ENCODE assay signal across 10 mouse cellular contexts in the genomic region with DNA sequence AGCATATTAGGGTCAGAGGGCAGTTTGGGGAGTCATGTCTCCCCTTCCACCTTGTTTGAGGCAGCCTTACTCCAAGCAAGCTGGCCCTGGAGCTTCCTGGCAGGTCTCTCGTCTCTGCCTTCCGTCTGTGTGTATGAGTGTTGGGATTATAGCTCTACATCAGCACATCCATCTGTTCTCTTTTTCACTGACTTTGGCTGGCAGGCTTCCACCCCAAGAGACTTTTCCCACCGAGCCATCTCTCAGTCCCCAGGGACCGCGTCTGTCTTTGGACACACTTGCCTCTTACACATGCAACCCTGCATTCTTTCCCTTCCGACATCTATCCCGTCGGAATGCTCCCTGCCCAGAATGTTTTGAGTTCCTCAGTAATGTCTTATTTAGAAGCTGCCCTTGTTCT.
DNase-seq lines count a peak whose midpoint lies in the region; ATAC-seq and TF ChIP-seq lines count a peak whose summit lies in the region.
"Had no signal": no experiment of that assay in that cellular context is flagged by ENCODE, and none has a peak within 500 bp of the region (broad histone marks: within the 10 kb centered on the region; RNA-seq: fewer than 3 reads in every experiment).

No protein-coding gene starts in this region.

- no peak overlapping the region for H3K4me3 ChIP-seq in intestine, embryonic 15.5 days (replicated peaks)
- H3K4me3 ChIP-seq in intestine, postnatal 0 days (ENCODE audit: low read depth, low read length) = no peak overlapping the region
- H3K4me3 ChIP-seq: embryonic facial prominence, embryonic 13.5 days; limb, embryonic 13.5 days had no signal

- no peak overlapping the region for H3K9ac ChIP-seq in intestine, embryonic 15.5 days
- no peak overlapping the region for H3K9ac ChIP-seq in intestine, postnatal 0 days (ENCODE audit: low read depth, low read length)
- H3K9ac ChIP-seq: embryonic facial prominence, embryonic 13.5 days; limb, embryonic 13.5 days had no signal

- no peaks in the 10 kb centered on the region for H3K27me3 ChIP-seq in intestine, embryonic 15.5 days (replicated peaks)
- no peaks in the 10 kb centered on the region for H3K27me3 ChIP-seq in intestine, postnatal 0 days (replicated peaks; ENCODE audit: control insufficient read depth, insufficient read depth, low read length)
- H3K27me3 ChIP-seq: embryonic facial prominence, embryonic 13.5 days had no signal

- no peaks in the 10 kb centered on the region for H3K9me3 ChIP-seq in intestine, embryonic 15.5 days
- H3K9me3 ChIP-seq in intestine, postnatal 0 days (ENCODE audit: control insufficient read depth) = no peaks in the 10 kb centered on the region
- H3K9me3 ChIP-seq: embryonic facial prominence, embryonic 13.5 days; limb, embryonic 13.5 days had no signal

- TF ChIP-seq CTCF in intestine, postnatal 0 days (IDR thresholded peaks at IDR 0.05; ENCODE audit: low read depth) = no peak

- no peaks in the 10 kb centered on the region for H3K36me3 ChIP-seq in intestine, embryonic 15.5 days
- no peaks in the 10 kb centered on the region for H3K36me3 ChIP-seq in intestine, postnatal 0 days (ENCODE audit: control insufficient read depth, insufficient read depth)
- H3K36me3 ChIP-seq: embryonic facial prominence, embryonic 13.5 days; limb, embryonic 13.5 days had no signal

- no peak overlapping the region for H3K4me2 ChIP-seq in intestine, embryonic 15.5 days (replicated peaks)
- H3K4me2 ChIP-seq in intestine, postnatal 0 days (replicated peaks; ENCODE audit: low read depth) = no peak overlapping the region
- H3K4me2 ChIP-seq: embryonic facial prominence, embryonic 13.5 days; limb, embryonic 13.5 days had no signal

- H3K4me1 ChIP-seq in intestine, embryonic 15.5 days (replicated peaks) = 0 out of 2 replicates have a peak, but pooled peaks cover 6% of the 10 kb centered on the region
- no peaks in the 10 kb centered on the region for H3K4me1 ChIP-seq in intestine, postnatal 0 days (replicated peaks; ENCODE audit: control insufficient read depth, insufficient read depth, low read length)

- 39% methylated on average over 8 of the region's 8 CpGs for WGBS in intestine, embryonic 15.5 days
- WGBS in intestine, postnatal 0 days = 52% methylated on average over 8 of the region's 8 CpGs

- no peak for ATAC-seq in intestine, embryonic 15.5 days
- no peak for ATAC-seq in intestine, postnatal 0 days

- DNase-seq in urinary bladder, postnatal 14 days (ENCODE audit: low spot score) = peak; percentile 13
- no peak for DNase-seq in urinary bladder, postnatal 10 days (ENCODE audit: low spot score)
- DNase-seq in kidney, postnatal 4 days = peak; percentile 59 to 70
- DNase-seq in skeletal muscle tissue, adult 2 months (ENCODE audit: low read depth, low spot score) = peak; percentile 38
- no peak for DNase-seq in embryo, embryonic 10.5 days (ENCODE audit: low spot score)
- DNase-seq in liver = no peak

- H3K27ac ChIP-seq in intestine, embryonic 15.5 days = 0 out of 2 replicates have a peak overlapping the region, but pooled peaks have one; percentile 2
- H3K27ac ChIP-seq in intestine, postnatal 0 days (ENCODE audit: low read depth, low read length) = no peak overlapping the region
- H3K27ac ChIP-seq: embryonic facial prominence, embryonic 13.5 days; limb, embryonic 13.5 days had no signal

Comparison
In these comparisons a context has a peak if more than half of its experiments do, and no peak if none do; other contexts are left out.
1. DNase-seq: peak in urinary bladder, postnatal 14 days (single experiment), kidney, postnatal 4 days (2 of 2) and skeletal muscle tissue, adult 2 months (single experiment); none in urinary bladder, postnatal 10 days (single experiment), embryo, embryonic 10.5 days (single experiment) and liver (single experiment).